Mouse (Mus musculus) lung, postnatal 0 days (tissue): Measurements from ENCODE around the gene Gm49321. TPM values are rescaled to one million over a fixed set of nuclear protein-coding genes. Genes with fewer than 3 reads are reported as not detected.
A peak's percentile ranks its signal among the peaks of the same experiment; 100 is the strongest.

ENCODE experiments used
- ATAC-seq: fragments of 200-750 bp; cut with Nextera tagmentation; 2 replicates; pipeline ENCODE4 v1.8.0; 2017; ENCODE audit warnings: moderate library complexity
- DNase-seq: peaks from one replicate; pipeline ENCODE4 v3.0.0-alpha.2; 2016; ENCODE audit warnings: low spot score
- H3K27ac ChIP-seq: fragments of 300-500 bp; sonication (generic); 2 replicates; pipeline ENCODE4 v1.5.1; 2014; ENCODE audit warnings: antibody characterized with exemption, mild to moderate bottlenecking, low read length, mixed read lengths
- H3K27me3 ChIP-seq: fragments of 300-500 bp; sonication (generic); replicated peaks from 2 replicates; pipeline ENCODE4 v1.6.1; 2014; ENCODE audit warnings: low read length, mixed read lengths; ENCODE audit not compliant: insufficient read depth
- H3K36me3 ChIP-seq: fragments of 300-500 bp; sonication (generic); 2 replicates; pipeline ENCODE4 v1.6.1; 2014; ENCODE audit warnings: low read length, mixed read lengths; ENCODE audit not compliant: insufficient read depth
- H3K4me1 ChIP-seq: fragments of 300-500 bp; sonication (generic); 2 replicates; pipeline ENCODE4 v1.6.1; 2014; ENCODE audit warnings: antibody characterized with exemption, low read depth, low read length, mixed read lengths; ENCODE audit not compliant: insufficient read depth
- H3K4me2 ChIP-seq: fragments of 300-500 bp; sonication (generic); replicated peaks from 2 replicates; pipeline ENCODE4 v1.6.1; 2014; ENCODE audit warnings: low read depth, mild to moderate bottlenecking, low read length, moderate library complexity, mixed read lengths
- H3K4me3 ChIP-seq: fragments of 300-500 bp; sonication (generic); 2 replicates; pipeline ENCODE4 v1.5.1; 2014; ENCODE audit warnings: low read depth, low read length
- H3K9ac ChIP-seq: fragments of 300-500 bp; sonication (generic); replicated peaks from 2 replicates; pipeline ENCODE4 v1.6.1; 2014; ENCODE audit warnings: low read depth, mild to moderate bottlenecking
- H3K9me3 ChIP-seq: fragments of 300-500 bp; sonication (generic); 2 replicates; pipeline ENCODE4 v1.6.1; 2016; ENCODE audit warnings: low read length, mixed read lengths
- CTCF ChIP-seq: IDR thresholded peaks from 2 replicates; pipeline ENCODE4 v1.5.1; 2016; ENCODE audit warnings: antibody characterized with exemption, mild to moderate bottlenecking
- EP300 ChIP-seq: IDR thresholded peaks from 2 replicates; pipeline ENCODE4 v1.6.1; 2016; ENCODE audit warnings: antibody characterized with exemption, mild to moderate bottlenecking, control low read depth
- WGBS: fragments of 180-500 bp; shearing (Covaris S2); extraction: QIAGEN DNeasy Blood & Tissue Kit; methylation state at CpG from one replicate; pipeline ENCODE4 v1.1.7; 2014; 5-methylcytosine and 5-hydroxymethylcytosine counted together
- polyA plus RNA-seq: library from polyadenylated mRNA; unstranded; fragments of >200 nt; fragmentation: Nextera tagmentation; extraction: Ambion mirVana; gene quantifications from 2 replicates; pipeline ENCODE4 v1.2.1, GENCODE M21; 2015

Gm49321 gene
- polyA plus RNA-seq, 1 experiment from 2014 or later = 4.3 TPM

DNA sequence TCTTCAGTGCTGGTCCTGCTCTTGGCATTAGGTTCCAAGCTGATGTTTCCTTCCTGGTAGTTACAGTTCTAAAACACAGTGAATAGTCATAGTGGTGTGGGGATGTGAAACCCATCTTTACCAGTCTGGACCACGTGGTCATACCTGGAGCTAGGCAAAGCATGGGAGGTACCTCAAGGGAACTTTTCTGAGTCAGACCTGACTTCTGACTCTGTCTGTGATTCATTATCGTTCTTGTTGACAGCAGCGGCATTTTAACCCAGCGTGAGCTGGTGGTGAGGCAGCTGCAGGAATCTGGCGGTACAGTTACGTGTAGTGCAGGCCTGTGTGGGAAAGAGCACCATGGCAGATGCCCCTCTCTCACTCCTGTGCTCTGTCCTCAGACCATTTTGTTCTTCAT is 37.1 kb downstream of the Gm49321 start:
- no peaks in the 10 kb centered on the region for H3K9me3 ChIP-seq
- no peak overlapping the region for H3K4me3 ChIP-seq
- H3K9ac ChIP-seq = no peak overlapping the region
- peaks cover 42% of the 10 kb centered on the region for H3K36me3 ChIP-seq
- no peaks in the 10 kb centered on the region for H3K4me1 ChIP-seq
- H3K27me3 ChIP-seq = no peaks in the 10 kb centered on the region
- H3K4me2 ChIP-seq = no peak overlapping the region
- 91% methylated on average over 6 of the region's 6 CpGs for WGBS
- no peak for ATAC-seq
- TF ChIP-seq EP300 = no peak
- TF ChIP-seq CTCF = no peak
- no peak overlapping the region for H3K27ac ChIP-seq
- DNase-seq = no peak

GRCm38 (mm10) chr12:73978144-73978543 is 40.7 kb downstream of the Gm49321 start:
- Histone ChIP-seq H3K4me2 (no peak overlapping the region), H3K9me3 (no peaks in the 10 kb centered on the region), H3K9ac (no peak overlapping the region), H3K4me1 (no peaks in the 10 kb centered on the region), H3K36me3 (peaks cover 31% of the 10 kb centered on the region), H3K27me3 (no peaks in the 10 kb centered on the region), H3K27ac (no peak overlapping the region), H3K4me3 (no peak overlapping the region)
- TF ChIP-seq EP300 (no peak), CTCF (no peak)
- ATAC-seq (no peak), DNase-seq (no peak)
- 92% methylated on average over 3 of the region's 3 CpGs for WGBS

DNA sequence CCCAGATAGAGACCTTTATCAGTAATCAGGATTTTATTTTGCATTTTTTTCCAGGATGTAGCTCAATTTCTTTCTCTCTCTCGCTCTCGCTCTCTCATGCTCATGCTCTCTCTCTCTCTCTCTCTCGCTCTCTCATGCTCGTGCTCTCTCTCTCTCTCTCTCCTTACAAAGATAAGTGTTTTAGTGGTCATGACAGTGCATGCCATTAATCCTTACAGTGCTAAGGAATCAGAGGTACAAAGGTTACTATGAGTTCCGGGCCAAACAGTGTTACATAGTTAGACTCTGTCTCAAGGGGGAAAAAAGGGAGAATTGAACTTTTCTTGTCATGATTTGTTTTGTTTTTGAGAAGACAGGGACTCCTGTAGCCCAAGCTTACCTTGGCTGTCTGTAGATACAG is 42.2 kb downstream of the Gm49321 start:
- H3K27ac ChIP-seq = no peak overlapping the region
- no peak for DNase-seq
- no peak overlapping the region for H3K4me2 ChIP-seq
- WGBS = 86% methylated on average over 5 of the region's 5 CpGs
- H3K36me3 ChIP-seq = peaks cover 29% of the 10 kb centered on the region
- H3K9me3 ChIP-seq = no peaks in the 10 kb centered on the region
- H3K4me1 ChIP-seq = no peaks in the 10 kb centered on the region
- TF ChIP-seq EP300 = no peak
- TF ChIP-seq CTCF = no peak
- no peak overlapping the region for H3K4me3 ChIP-seq
- no peak for ATAC-seq
- no peaks in the 10 kb centered on the region for H3K27me3 ChIP-seq
- H3K9ac ChIP-seq = no peak overlapping the region

DNA sequence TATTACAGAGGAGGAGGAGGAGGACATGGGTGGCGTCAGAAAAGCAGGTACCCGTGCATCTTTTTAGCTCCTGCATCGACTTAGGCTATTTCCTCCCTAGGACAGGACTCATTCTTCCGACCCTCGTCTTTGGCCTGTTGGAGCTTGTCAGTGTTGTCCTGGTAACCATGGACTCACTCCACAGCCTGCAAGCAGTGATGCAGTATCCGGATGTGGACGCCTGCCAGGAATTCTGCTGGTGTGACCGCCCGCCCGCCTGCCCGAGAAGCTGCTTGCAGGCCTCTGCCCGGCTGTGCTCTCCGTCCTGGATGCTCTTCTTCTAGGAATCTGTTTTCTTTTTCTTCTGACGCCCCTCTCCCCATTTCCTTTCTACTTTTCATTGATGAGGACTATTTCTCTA is 45.1 kb downstream of the Gm49321 start:
- no peaks in the 10 kb centered on the region for H3K4me1 ChIP-seq
- H3K9ac ChIP-seq = no peak overlapping the region
- no peaks in the 10 kb centered on the region for H3K9me3 ChIP-seq
- WGBS = 30% methylated on average over 14 of the region's 14 CpGs
- H3K27ac ChIP-seq = no peak overlapping the region
- H3K36me3 ChIP-seq = peaks cover 23% of the 10 kb centered on the region
- H3K4me3 ChIP-seq = no peak overlapping the region
- no peaks in the 10 kb centered on the region for H3K27me3 ChIP-seq
- ATAC-seq = peak; percentile 85
- DNase-seq = peak; percentile 73
- no peak for TF ChIP-seq EP300
- no peak for TF ChIP-seq CTCF
- no peak overlapping the region for H3K4me2 ChIP-seq

DNA sequence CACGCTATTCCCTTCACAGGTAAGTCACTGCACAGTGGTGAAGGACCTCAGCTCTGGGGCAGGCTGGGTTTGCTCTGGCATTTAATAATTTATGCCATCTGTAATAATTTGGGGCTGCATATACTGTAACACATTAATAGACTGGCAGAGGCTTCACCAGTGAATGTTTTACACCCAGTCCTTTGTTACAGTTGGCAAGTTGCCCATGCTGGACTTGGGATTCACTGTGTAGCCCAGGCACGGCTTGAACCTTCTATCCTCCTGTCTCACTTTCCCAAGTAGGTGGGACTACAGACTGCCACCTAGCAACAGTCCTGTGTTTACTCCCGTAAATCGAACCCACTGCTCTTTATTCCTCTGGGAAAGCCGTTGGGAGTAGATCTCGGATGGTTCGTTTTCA is 48.8 kb downstream of the Gm49321 start:
- 84% methylated on average over 7 of the region's 7 CpGs for WGBS
- H3K4me3 ChIP-seq = no peak overlapping the region
- H3K9ac ChIP-seq = no peak overlapping the region
- H3K4me1 ChIP-seq = no peaks in the 10 kb centered on the region
- TF ChIP-seq EP300 (no peak), CTCF (no peak)
- H3K27ac ChIP-seq = no peak overlapping the region
- H3K9me3 ChIP-seq = no peaks in the 10 kb centered on the region
- no peaks in the 10 kb centered on the region for H3K27me3 ChIP-seq
- ATAC-seq (no peak), DNase-seq (no peak)
- no peak overlapping the region for H3K4me2 ChIP-seq
- peaks cover 10% of the 10 kb centered on the region for H3K36me3 ChIP-seq

- Histone ChIP-seq H3K4me1 (no peaks in the 10 kb centered on the region), H3K27me3 (no peaks in the 10 kb centered on the region), H3K4me3 (no peak overlapping the region), H3K27ac (no peak overlapping the region), H3K4me2 (no peak overlapping the region), H3K36me3 (peaks cover 5% of the 10 kb centered on the region; the same call in 1 of the 2 replicates), H3K9me3 (no peaks in the 10 kb centered on the region), H3K9ac (no peak overlapping the region)
- WGBS = 81% methylated on average over 4 of the region's 4 CpGs
- no peak for TF ChIP-seq CTCF
- TF ChIP-seq EP300 = no peak
- ATAC-seq = no peak
- DNase-seq = no peak
Measured at GRCm38 (mm10) chr12:73988393-73989008, 51.0 kb downstream of the Gm49321 start.

GRCm38 (mm10) chr12:73989594-73989993 is 52.1 kb downstream of the Gm49321 start:
- TF ChIP-seq EP300 = no peak
- peak; percentile 73 for TF ChIP-seq CTCF
- Histone ChIP-seq H3K27ac (no peak overlapping the region), H3K4me1 (no peaks in the 10 kb centered on the region), H3K4me2 (no peak overlapping the region), H3K9me3 (no peaks in the 10 kb centered on the region), H3K27me3 (no peaks in the 10 kb centered on the region), H3K36me3 (peaks cover under 1% of the 10 kb centered on the region; the same call in 1 of the 2 replicates), H3K9ac (no peak overlapping the region), H3K4me3 (no peak overlapping the region)
- ATAC-seq = no peak
- DNase-seq = peak; percentile 28
